8 mouse cellular contexts compared by ENCODE assay signal in the genomic region with DNA sequence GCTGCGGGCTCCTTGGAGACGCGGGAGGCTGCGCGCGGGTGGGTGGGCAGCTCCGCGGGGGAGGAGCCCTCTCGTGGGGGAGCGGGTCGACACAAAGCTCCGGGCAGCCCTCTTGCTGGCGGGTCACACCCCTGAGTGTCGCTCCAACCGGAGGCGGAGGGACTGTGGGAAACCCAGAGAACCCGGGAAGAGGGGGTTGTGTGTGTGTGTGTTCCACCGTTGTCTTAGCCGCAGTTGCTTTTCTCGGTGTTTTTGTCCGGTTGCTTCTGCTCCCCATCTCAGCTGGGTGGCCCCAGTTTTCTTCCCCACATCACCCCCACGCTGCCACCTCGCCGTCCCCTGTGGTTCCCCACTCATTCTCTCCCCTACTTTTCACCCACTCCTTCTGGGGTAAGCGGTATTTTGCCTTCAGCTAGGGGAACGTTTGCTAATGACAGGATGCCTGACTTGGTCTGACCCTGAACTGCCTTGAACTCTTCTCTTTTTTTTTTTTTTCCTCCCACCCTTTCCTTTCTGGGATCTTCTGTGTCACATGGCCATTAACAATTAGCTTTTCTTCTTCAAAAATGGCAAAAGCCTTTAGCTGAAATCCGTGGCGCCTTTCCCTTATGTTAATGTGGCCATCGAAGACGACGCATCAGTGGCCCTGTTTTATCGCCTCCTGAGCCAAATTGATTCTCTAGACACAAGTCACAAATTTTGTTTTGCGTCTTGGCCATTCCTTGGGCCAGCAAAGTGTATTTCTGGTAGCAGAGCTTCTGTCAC. TPM values are rescaled to one million over a fixed set of nuclear protein-coding genes. Genes with fewer than 3 reads are reported as not detected.
DNase-seq lines count a peak whose midpoint lies in the region; ATAC-seq and TF ChIP-seq lines count a peak whose summit lies in the region.

No protein-coding gene starts in this region.

- H3K4me2 ChIP-seq in intestine, embryonic 15.5 days (replicated peaks), result peak overlapping the region; percentile 75
- H3K4me2 ChIP-seq in limb, embryonic 14.5 days (replicated peaks; ENCODE audit: low read depth, low read length, severe bottlenecking), result peak overlapping the region; percentile 87
- peak overlapping the region; percentile 64 for H3K4me2 ChIP-seq in midbrain, embryonic 14.5 days (ENCODE audit: low read length)

- no peaks in the 10 kb centered on the region for H3K9me3 ChIP-seq in MEL (replicated peaks; ENCODE audit: insufficient read depth, low read length)
- H3K9me3 ChIP-seq in intestine, embryonic 15.5 days, result no peaks in the 10 kb centered on the region
- no peaks in the 10 kb centered on the region for H3K9me3 ChIP-seq in limb, embryonic 14.5 days (ENCODE audit: control insufficient read depth, low read length)
- no peaks in the 10 kb centered on the region for H3K9me3 ChIP-seq in midbrain, embryonic 14.5 days (ENCODE audit: control insufficient read depth, low read length)

- under 1% methylated on average over 33 of the region's 33 CpGs for WGBS in intestine, embryonic 15.5 days
- 1% methylated on average over 18 of the region's 33 CpGs for WGBS in limb, embryonic 14.5 days
- WGBS in midbrain, embryonic 14.5 days, result under 1% methylated on average over 33 of the region's 33 CpGs

- TF ChIP-seq RAD21 in MEL (IDR thresholded peaks at IDR 0.05; ENCODE audit: low read depth, low read length), result no peak

- H3K79me2 ChIP-seq in MEL (ENCODE audit: control insufficient read depth, insufficient read depth, low read length, poor library complexity), result peaks cover 50% of the 10 kb centered on the region

- peak overlapping the region; percentile 86 to 99 for H3K4me3 ChIP-seq in MEL (ENCODE audit: control insufficient read depth in 1 of 2, insufficient read depth in 1 of 2, low read depth in 2 of 2, low read length in 2 of 2)
- H3K4me3 ChIP-seq in intestine, embryonic 15.5 days (replicated peaks), result peak overlapping the region; percentile 84
- H3K4me3 ChIP-seq in limb, embryonic 14.5 days (replicated peaks; ENCODE audit: low read length), result peak overlapping the region; percentile 99
- peak overlapping the region; percentile 98 for H3K4me3 ChIP-seq in midbrain, embryonic 14.5 days (replicated peaks; ENCODE audit: low read depth, low read length)

- peaks cover 0 to 30% of the 10 kb centered on the region in 2 experiments; a peak in 3 of 4 replicates for H3K36me3 ChIP-seq in MEL (ENCODE audit: control insufficient read depth in 1 of 2, insufficient read depth in 2 of 2, low read length in 2 of 2)
- H3K36me3 ChIP-seq in intestine, embryonic 15.5 days, result no peaks in the 10 kb centered on the region
- H3K36me3 ChIP-seq in limb, embryonic 14.5 days (ENCODE audit: control insufficient read depth, insufficient read depth, low read length), result no peaks in the 10 kb centered on the region
- H3K36me3 ChIP-seq in midbrain, embryonic 14.5 days (ENCODE audit: control insufficient read depth, insufficient read depth, low read length), result no peaks in the 10 kb centered on the region

- H3K27ac ChIP-seq in MEL (ENCODE audit: control insufficient read depth, low read depth, low read length), result peak overlapping the region; percentile 90
- H3K27ac ChIP-seq in intestine, embryonic 15.5 days, result peak overlapping the region; percentile 99
- H3K27ac ChIP-seq in limb, embryonic 14.5 days (replicated peaks; ENCODE audit: low read depth, low read length), result peak overlapping the region; percentile 99
- H3K27ac ChIP-seq in midbrain, embryonic 14.5 days (replicated peaks; ENCODE audit: low read depth, low read length), result peak overlapping the region; percentile 99

- no peak for TF ChIP-seq EP300 in MEL (IDR thresholded peaks at IDR 0.05; ENCODE audit: low read depth in 1 of 2, low read length in 2 of 2)

- H3K9ac ChIP-seq in MEL (ENCODE audit: control insufficient read depth, low read depth, low read length, poor library complexity, severe bottlenecking), result peak overlapping the region; percentile 99
- peak overlapping the region; percentile 86 for H3K9ac ChIP-seq in intestine, embryonic 15.5 days
- H3K9ac ChIP-seq in limb, embryonic 14.5 days (ENCODE audit: low read depth, low read length, severe bottlenecking), result peak overlapping the region; percentile 93
- peak overlapping the region; percentile 97 for H3K9ac ChIP-seq in midbrain, embryonic 14.5 days (replicated peaks; ENCODE audit: low read length)

- peaks cover 13 to 20% of the 10 kb centered on the region in 2 experiments for H3K4me1 ChIP-seq in MEL (ENCODE audit: control insufficient read depth in 1 of 2, insufficient read depth in 2 of 2, low read length in 2 of 2)
- H3K4me1 ChIP-seq in intestine, embryonic 15.5 days (replicated peaks), result peaks cover 11% of the 10 kb centered on the region
- H3K4me1 ChIP-seq in limb, embryonic 14.5 days (ENCODE audit: control insufficient read depth, insufficient read depth, low read length), result peaks cover 20% of the 10 kb centered on the region
- H3K4me1 ChIP-seq in midbrain, embryonic 14.5 days (ENCODE audit: control insufficient read depth, insufficient read depth, low read length), result peaks cover 38% of the 10 kb centered on the region

- DNase-seq in 3T3-L1 (ENCODE audit: low read depth, low spot score) (peak; percentile 57), MEL (ENCODE audit: low read depth, low spot score) (peak; percentile 73)
- peak; percentile 53 to 57 for DNase-seq in cerebellum, postnatal 36 days
- DNase-seq in gastrocnemius, adult 8-10 months (ENCODE audit: low spot score in 2 of 2), result peak; percentile 11 to 29
- DNase-seq in limb, embryonic 14.5 days (ENCODE audit: low spot score), result peak; percentile 47
- peak; percentile 75 for DNase-seq in midbrain, embryonic 14.5 days
- peak; percentile 81 for DNase-seq in thymus, postnatal 25 days

- no peaks in the 10 kb centered on the region for H3K27me3 ChIP-seq in MEL (ENCODE audit: control insufficient read depth in 1 of 2, insufficient read depth in 2 of 2, low read length in 2 of 2)
- H3K27me3 ChIP-seq in intestine, embryonic 15.5 days (replicated peaks), result no peaks in the 10 kb centered on the region
- no peaks in the 10 kb centered on the region for H3K27me3 ChIP-seq in limb, embryonic 14.5 days (ENCODE audit: control insufficient read depth, insufficient read depth, low read length)
- no peaks in the 10 kb centered on the region for H3K27me3 ChIP-seq in midbrain, embryonic 14.5 days (ENCODE audit: control insufficient read depth, insufficient read depth, low read length)

- TF ChIP-seq CTCF in MEL (IDR thresholded peaks at IDR 0.05 in 2 of 3, conservative IDR thresholded peaks at IDR 0.05 in 1 of 3; ENCODE audit: control insufficient read depth in 1 of 3, insufficient read depth in 1 of 3, low read depth in 2 of 3, low read length in 3 of 3, poor library complexity in 1 of 3, severe bottlenecking in 1 of 3), result no peak

- TF ChIP-seq POLR2A in MEL (IDR thresholded peaks at IDR 0.05; ENCODE audit: control insufficient read depth in 1 of 2, insufficient read depth in 1 of 2, low read depth in 1 of 2, low read length in 2 of 2, poor library complexity in 1 of 2), result peak in 1 of 2 experiments; percentile 21; a peak in 1 of 4 replicates
- no peak for TF ChIP-seq POLR2A in limb, embryonic 14.5 days (IDR thresholded peaks at IDR 0.05; ENCODE audit: borderline replicate concordance, extremely low read depth, insufficient read depth, insufficient read length)

- peak; percentile 42 for ATAC-seq in intestine, embryonic 15.5 days
- no peak for ATAC-seq in limb, embryonic 14.5 days (ENCODE audit: low FRiP score, low read depth)
- ATAC-seq in midbrain, embryonic 14.5 days (ENCODE audit: low FRiP score, low TSS enrichment), result peak; percentile 64

TF ChIP-seq in MEL, 35 proteins besides CTCF, POLR2A, EP300 and RAD21:
- TF ChIP-seq MYC (IDR thresholded peaks at IDR 0.05; ENCODE audit: low read depth, low read length) (0 out of 2 replicates have a peak, but pooled peaks have one; percentile 30), NRF1 (IDR thresholded peaks at IDR 0.05; ENCODE audit: insufficient read depth, low read depth, low read length, poor library complexity, severe bottlenecking) (no peak), TBP (IDR thresholded peaks at IDR 0.05; ENCODE audit: low read depth, low read length) (peak; percentile 34; the same call in 1 of the 2 replicates), ZMIZ1 (IDR thresholded peaks at IDR 0.05; ENCODE audit: low read depth, low read length) (0 out of 2 replicates have a peak, but pooled peaks have one; percentile 50), HCFC1 (IDR thresholded peaks at IDR 0.05; ENCODE audit: low read depth, low read length) (0 out of 2 replicates have a peak, but pooled peaks have one; percentile 32), ZNF384 (IDR thresholded peaks at IDR 0.05; ENCODE audit: low read depth, low read length) (peak; percentile 87), GABPA (IDR thresholded peaks at IDR 0.05; ENCODE audit: low read depth, low read length) (no peak), SIN3A (IDR thresholded peaks at IDR 0.05; ENCODE audit: low read length) (peak; percentile 41), MAZ (IDR thresholded peaks at IDR 0.05; ENCODE audit: low read depth, low read length) (0 out of 2 replicates have a peak, but pooled peaks have one; percentile 6), USF1 (IDR thresholded peaks at IDR 0.05; ENCODE audit: low read depth, low read length) (peak; percentile 73)

RNA-seq across cellular contexts. Expression of a gene that starts 1.0 kb away (rescaled TPM):
- 25.6 and 28.9 TPM in 2 replicates for total RNA-seq in MEL (2012; rRNA removed)
- 100 to 1,000 TPM in 1 of 2 experiments, 10 to 100 TPM in 1; 32.9 to 155 TPM for polyA plus RNA-seq in MEL (2012; ENCODE audit: insufficient read depth in 1 of 2, insufficient read length in 2 of 2, low read depth in 1 of 2, low replicate concordance in 2 of 2, missing spikeins in 1 of 2)
- 1 to 10 TPM; 3.3 to 6.1 (median 4.2) TPM for total RNA-seq in gastrocnemius, adult 8-10 months (2022)
- polyA plus RNA-seq in intestine, embryonic 15.5 days (2015; fragmentation: Nextera tagmentation; extraction: Ambion mirVana), result 13.6 and 14.0 TPM in 2 replicates
- 25.9 and 28.0 TPM in 2 replicates for polyA plus RNA-seq in limb, embryonic 14.5 days (2012; rRNA removed)
- 23.6 and 24.7 TPM in 2 replicates for polyA plus RNA-seq in limb, embryonic 14.5 days (2014; fragmentation: Nextera tagmentation; extraction: Ambion mirVana)
- 57.0 and 67.8 TPM in 2 replicates for polyA plus RNA-seq in midbrain, embryonic 14.5 days (2014; fragmentation: Nextera tagmentation; extraction: Ambion mirVana)

Comparison
In these comparisons a context has a peak if more than half of its experiments do, and no peak if none do; other contexts are left out.
1. DNase-seq: peak in every context shown above with its lines; median percentile 81 in thymus, postnatal 25 days; 75 in midbrain, embryonic 14.5 days; 73 in MEL; 57 in 3T3-L1; 55 in cerebellum, postnatal 36 days; 47 in limb, embryonic 14.5 days; 20 in gastrocnemius, adult 8-10 months.